Mouse (Mus musculus) neutrophil, adult 5-6 weeks (primary cell): ENCODE data around the gene Psmg1. TPM values are rescaled to one million over a fixed set of nuclear protein-coding genes. Genes with fewer than 3 reads are reported as not detected.
"Not testable (repeated sequence)": the region's sequence is repeated elsewhere in the genome, so short reads cannot be mapped to it uniquely, and the experiment has no call there.

Experiments used
- ATAC-seq: fragments of 151-379, 151-347 bp; 2 replicates; pipeline ENCODE4 v1.8.0; 2017; ENCODE audit warnings: mild to moderate bottlenecking, moderate TSS enrichment; ENCODE audit not compliant: insufficient number of reproducible peaks, poor library complexity, low FRiP score, severe bottlenecking; ENCODE audit errors: extremely low read depth
- total RNA-seq: library from RNA; stranded (forward); fragments of 200-1000 nt; gene quantifications from 2 replicates; pipeline ENCODE4 v1.2.3, GENCODE M21; 2017

Psmg1 gene
- total RNA-seq = 9.8 and 20.6 TPM in 2 replicates

DNA sequence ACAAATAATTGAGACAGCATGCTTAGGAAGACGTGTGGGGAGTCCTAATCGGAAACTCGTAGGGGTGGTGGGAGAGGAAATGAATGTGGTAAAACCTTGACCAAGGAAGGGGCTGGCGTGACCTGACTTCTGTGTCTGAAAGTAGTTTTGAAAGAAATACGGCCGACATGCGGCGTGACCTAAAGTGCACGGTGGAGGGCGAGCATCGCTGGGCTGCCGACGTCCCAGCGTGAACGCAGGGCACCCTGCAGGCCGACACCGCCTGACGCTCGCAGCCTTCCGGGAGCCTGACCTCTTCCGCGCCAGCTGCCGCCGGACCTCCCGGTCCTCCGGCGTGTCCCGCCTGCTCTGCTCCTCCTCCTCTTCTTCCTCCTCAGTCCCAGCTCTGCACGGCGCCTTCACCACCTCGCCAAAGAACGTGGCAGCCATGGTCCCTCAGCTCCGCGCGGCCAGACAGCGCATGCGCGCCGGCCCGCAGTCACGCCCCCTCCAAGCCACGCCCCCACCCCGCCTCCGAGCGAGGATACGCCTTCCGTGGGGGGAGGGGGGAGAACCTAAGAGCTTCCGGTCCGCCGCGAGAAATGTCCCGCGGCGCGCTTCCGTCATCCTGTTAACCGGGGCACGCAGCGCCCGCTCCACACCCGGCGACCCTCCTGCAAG lies at the start of gene Psmg1:
Gene Psmg1 (minus strand): TSS at position 499 of the 660 bp plus-strand sequence.
- peak; percentile 93 for ATAC-seq

DNA sequence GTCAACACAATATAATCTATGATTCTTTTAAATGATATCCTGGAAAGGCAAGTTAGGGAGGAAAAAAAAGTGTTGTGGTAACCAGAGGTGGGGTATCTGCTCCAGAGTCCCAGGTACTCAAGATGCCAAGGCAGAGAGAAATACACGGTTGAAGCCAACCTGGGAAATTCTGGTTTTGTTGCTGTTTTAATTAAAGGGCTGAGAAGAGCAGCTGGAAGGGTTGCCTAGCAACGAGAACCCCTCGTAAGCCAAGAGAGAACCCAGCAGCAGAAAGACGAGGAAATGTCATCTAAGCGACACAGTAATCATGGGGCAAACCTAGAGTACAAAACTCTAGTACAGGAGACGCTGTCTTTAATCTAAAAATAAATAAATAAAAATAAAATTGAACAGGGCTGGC lies 48.8 kb upstream of the Psmg1 start:
- ATAC-seq = no peak

DNA sequence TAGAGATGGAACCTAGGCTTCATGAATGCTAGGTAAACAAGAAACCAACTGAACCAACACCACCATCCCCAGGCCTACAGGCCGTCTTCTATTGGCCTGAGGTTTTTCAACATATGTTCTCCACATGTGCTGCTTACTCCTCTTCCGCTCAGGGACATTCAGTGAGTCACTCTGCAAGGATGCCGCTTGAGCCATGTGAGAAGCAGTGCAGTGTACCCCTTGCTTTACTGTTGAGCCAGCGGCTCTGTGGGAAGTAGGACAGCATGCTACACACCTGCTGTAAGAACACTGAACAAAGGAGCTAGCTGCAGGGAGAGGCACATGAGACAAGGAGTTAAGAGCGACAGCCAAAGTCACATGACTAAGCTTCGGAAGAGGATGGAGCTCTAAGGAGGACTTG lies 43.7 kb upstream of the Psmg1 start:
- no peak for ATAC-seq

DNA sequence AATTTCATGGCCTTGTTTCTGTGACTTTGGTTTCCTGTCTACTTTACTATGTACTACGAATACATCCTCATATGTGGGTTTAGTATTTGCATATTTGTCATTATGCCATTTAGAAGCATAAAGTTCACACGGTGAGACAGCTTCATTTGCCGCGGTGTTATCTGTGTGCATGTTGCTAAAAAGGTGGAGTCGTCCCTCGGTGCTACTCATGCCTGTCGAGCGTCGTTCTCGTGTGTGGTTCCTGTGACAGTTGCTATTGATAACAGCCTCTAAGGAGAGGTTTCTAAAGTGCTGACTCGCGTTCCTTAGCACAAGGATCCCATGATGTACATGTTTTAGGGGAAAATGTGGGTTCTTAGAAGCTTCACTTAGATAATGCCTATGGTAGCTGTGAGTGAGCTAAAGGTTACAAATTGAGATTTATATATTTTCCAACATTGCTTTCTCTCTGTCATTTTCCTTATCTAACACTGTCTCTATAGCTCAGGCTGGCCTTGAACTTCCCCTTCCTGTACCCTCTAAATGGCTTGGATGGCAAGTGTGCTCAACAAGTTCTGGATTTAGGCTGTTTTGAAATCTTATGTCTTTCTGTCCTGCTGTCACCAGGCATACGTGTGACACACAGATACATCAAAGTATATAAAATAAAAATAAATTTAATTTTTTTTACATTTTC lies 41.7 kb upstream of the Psmg1 start:
- ATAC-seq = no peak

DNA sequence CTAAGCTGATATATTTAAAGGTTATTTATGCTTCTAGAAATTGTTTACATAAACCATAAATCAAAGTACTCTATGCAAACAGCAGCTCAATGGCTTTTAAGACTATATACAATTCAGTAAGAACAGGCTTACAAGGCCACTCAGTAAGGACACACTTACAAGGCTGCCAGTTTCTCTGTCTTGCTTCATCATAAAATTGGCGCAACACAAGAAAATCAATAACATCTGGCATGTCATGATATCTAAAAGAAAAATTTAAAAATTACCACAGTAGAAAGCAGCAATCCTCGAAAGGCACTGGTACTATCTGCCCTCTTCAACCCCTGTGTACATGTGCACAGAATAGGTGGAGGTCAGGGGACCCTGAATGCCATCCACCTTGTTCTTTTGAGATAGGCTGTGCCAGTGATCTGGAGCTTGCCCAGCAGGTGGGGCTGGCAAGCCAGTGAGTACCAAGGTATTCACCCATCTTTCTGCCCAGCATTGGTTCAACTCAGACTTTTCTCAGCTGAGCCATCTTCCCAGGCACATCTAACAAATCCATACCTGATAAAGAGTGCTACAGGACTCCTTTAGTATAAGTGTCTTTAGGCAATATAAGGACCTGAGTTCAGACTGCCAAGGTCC lies 39.8 kb upstream of the Psmg1 start:
- ATAC-seq = peak; percentile 44; the same call in 1 of the 2 replicates

DNA sequence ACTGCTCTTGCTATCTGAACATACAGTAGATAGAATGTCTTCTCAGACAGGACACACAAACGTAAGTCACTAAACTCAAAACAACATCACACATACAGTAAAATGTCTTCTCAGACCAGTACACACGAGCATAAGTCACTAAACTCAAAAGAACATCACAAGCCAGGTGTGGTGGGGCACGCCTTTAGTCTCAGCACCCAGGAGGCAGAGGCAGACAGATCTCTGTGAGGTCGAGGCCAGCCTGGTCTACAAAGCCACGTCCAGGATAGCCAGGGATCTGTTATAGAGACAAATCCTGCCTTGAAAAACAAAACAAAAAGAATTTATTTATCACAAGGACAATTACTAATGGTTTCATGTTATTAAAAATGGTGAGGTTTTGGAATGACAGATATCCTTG lies 35.5 kb upstream of the Psmg1 start:
- ATAC-seq = no peak

DNA sequence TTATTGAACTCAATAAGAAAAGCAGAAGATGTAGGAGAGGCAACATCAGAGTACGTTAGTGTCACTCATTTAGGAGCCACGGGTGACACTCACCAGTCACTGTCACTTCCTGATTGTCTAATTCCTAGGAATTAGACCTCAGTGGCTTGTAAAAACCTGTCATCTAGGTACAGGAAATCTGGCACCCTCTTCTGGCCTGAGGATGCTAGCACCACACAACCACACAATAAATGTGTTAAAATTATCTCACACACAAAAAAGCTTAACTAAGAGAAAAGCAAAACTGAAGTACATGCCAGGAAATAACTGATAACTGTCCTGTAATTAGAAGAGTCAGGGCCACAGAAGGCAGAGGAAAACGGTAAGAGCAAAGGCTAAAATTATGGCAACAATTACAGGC lies 34.5 kb upstream of the Psmg1 start:
- ATAC-seq = no peak

DNA sequence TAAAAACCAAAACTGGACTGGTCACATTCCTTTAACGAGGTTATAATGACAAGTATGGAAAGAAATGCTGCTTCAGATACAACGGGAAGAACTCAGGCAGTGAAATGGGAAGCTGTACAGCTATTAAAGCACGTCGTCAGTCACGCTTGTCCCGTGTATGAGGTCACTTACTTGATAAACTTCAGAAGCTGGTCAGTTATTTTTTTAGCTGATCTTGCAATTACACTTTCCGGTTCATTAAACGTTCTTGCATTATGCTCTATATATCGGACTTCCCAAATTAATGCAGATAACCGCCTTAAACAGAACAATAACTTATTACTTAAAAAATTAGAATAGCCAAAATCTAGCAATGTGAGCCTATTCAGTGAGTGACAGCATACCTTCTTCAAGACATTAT lies 30.3 kb upstream of the Psmg1 start:
- ATAC-seq = no peak

DNA sequence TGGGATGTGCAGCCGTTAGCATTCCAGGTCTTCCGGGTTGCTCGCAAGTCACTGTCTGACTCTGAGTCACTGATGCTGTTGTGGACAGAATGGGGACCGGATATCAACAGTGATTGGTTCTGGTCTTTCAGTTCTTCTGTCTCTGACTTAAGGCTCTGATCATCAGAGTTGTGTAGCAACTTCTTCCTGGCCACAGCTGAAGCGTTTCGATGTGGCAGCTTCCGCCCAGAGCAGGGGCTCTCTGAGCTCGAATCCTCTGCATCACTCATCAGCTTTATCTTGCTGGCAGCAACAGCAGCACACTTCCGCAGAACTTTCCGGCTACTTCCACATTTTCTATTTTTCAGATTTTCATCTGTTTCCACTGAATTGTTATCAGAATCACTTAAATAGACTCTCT lies 18.4 kb upstream of the Psmg1 start:
- peak; percentile 25 for ATAC-seq

DNA sequence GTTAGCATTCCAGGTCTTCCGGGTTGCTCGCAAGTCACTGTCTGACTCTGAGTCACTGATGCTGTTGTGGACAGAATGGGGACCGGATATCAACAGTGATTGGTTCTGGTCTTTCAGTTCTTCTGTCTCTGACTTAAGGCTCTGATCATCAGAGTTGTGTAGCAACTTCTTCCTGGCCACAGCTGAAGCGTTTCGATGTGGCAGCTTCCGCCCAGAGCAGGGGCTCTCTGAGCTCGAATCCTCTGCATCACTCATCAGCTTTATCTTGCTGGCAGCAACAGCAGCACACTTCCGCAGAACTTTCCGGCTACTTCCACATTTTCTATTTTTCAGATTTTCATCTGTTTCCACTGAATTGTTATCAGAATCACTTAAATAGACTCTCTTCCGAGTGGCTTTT lies 13.5 kb upstream of the Psmg1 start:
- peak; percentile 29; the same call in 1 of the 2 replicates for ATAC-seq

DNA sequence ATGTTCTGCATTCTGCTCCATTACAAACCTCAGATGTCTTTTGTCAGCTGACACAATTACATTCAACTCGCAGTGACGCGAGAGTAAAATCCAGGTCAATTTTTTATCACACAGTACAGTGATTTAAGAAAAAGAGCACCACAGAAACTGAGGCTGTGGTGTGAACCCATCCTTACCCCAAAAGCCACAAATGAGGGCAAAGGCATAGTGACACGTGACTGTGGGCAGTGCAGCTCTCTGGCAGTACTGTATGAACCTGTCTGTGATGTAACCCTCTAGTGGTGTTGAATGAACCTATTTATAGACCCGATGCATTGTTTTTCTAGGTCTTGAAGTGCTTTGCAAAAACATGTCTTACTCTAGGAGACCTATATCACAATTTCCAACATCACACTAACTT lies 8.5 kb upstream of the Psmg1 start:
- ATAC-seq = peak; percentile 24; the same call in 1 of the 2 replicates

DNA sequence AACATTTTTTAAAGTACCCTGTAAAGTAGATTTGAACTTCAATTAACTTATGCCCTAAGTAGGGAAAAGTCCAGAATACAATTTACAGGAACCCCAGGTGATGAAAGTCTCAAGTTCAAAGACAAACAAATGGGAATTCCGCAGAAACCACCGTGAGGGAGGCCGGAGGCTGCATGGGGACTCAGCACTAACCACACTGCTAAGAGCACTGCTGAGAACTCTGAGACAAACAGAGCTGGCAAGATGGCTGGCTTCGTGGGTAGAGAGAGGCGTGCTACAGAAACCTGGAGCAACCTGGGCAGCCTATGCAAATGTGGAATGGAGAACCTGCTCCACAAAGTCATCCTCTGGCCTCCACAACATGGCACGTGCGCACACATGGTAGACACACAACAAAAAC lies 5.4 kb upstream of the Psmg1 start:
- ATAC-seq = no peak

DNA sequence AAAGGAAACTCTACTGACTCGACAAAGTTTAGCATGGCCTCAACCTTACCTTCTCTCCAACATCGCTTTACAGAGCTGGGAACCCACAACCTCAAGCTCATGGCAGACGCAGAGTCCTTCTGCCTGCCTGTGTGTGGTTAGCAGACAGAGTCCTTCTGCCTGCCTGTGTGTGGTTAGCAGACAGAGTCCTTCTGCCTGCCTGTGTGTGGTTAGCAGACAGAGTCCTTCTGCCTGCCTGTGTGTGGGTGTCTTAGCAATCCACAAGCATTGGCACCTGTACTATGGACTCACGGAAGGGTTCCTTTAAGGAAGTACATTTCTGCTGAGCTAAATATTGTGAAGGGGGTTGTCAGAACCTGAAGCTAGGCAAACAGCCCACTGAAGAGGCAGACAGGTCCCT lies 3.8 kb upstream of the Psmg1 start:
- not testable (repeated sequence) for ATAC-seq

DNA sequence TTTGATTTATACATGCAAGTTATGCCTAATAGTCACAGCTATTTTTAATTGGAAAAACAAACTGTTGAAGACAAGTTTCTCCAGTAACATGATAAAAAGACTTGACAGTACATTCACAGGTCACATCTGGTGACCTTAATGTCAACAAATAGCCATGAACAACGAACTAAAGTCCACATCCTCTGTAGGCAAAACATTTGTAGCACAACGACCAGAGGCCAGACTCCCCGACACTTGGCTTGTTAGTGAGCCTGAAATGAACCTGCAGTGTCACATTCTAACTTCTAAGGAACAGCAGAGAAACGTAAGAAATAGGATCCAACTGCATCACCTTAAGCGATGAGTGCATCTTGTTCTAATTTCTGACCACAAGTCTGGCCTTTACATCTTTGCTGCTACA lies 1.8 kb upstream of the Psmg1 start:
- ATAC-seq = no peak

DNA sequence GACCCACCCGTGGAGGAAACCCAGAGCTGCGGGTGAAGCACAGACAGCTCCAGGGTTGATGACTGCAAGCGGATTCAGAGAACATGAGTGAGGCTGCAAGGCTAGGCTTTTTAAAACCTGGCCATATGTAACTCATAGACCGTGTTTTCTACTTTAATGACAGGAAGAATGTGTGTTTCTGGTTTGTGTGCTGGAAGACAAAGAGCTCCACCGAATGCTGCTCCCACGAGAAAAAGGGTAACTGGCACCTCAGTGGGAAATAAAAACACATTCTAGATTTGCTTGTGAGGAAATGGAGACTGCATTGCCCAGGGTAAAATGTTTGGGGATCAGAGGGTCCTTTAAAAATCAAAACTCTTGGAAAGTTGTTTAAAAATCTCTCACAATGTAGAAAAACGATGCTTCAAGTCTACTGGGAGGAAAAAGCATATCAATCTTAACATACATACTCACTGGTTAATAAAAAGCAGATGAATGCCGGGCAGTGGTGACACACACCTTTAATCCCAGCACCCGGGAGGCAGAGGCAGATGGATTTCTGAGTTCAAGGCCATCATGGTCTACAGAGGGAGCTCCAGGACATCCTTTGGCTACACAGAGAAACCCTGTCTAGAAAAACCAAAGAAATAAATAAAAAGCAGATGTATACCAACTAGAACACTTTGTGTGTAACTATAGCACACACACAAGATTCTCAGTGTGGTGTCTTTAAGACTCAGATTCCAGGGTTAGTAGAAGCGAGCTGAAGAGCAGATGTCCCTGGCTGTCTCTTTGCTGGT lies 551 bp upstream of the Psmg1 start:
- ATAC-seq = no peak

DNA sequence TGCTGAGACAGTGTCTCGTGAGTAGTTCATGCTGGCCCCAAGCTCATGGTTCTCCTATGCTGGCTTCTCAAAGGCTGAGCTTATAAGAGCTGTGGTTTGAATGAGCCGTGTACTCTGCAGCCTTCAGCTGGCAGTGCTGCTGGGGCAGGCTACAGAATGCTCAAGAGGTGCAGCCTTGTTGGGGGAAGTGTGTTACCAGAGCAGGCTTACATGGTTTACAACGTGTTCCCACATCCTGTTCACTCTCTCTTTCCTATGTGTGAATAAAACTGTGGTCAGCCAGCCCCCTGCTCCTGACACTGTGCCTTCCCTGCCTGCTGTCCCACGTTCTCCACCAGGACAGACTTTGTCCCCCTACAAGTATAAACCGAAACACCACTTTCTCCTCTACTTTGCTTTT lies 5.8 kb downstream of the Psmg1 start:
- ATAC-seq = no peak

DNA sequence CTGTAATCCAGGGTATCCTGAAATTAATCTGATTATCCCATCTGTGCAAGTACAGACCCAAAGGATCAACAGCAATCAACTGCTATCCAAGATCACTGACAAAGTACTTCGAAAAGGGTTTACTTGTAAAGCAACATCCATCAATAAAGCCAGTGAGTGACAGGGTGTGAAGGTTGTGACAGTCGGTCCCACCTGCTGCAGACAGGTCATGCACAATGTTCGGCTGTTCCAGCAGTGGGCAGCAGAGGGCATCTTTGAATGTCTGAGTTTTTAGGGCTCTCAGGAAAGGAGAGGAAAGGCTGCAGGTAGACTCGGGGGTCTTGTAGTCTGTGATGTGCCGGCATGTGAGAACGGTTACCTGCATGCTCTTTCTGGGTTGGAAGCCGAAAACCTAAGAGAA lies 7.2 kb downstream of the Psmg1 start:
- ATAC-seq = peak; percentile 56; the same call in 1 of the 2 replicates

DNA sequence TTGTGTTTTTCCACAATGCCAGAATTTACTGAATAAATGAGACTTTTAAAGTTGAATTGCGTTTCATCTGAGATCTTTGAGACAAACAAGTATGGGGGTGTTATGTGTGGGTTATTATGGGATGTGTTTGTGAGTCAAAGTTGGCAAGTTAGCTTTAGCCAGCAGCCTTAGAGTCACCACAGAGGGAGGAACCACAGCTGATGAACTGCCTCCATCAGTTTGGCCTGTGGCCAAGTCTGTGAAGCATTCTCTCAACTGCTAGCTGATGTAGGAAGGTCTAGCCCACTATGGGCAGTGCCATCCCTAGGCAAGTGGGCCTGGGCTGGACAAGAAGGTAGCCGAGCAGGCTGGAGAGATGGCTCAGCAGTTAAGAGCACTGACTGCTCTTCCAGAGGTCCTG lies 19.9 kb downstream of the Psmg1 start:
- ATAC-seq = no peak

DNA sequence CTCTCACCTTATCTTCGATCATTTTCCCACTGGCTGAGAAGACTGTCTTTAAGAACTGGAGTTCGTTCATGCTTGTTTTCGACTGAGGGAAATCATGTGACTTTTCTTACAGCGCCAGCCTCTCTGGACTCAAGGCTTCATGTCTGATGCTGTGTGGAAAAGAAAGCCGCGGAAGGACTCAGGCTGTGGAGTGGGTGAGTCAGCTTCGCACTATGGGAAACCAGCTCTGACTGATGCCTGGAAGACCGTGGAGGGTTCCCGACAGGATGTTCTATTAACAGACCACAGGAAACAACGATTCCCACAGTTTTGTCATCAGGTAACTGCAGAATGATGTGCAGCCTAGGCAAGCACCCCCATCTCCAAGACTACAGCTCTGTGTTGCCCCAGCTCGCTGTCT lies 23.3 kb downstream of the Psmg1 start:
- no peak for ATAC-seq
